Mouse (Mus musculus): ENCODE measurements around the gene Scg3.

DNA sequence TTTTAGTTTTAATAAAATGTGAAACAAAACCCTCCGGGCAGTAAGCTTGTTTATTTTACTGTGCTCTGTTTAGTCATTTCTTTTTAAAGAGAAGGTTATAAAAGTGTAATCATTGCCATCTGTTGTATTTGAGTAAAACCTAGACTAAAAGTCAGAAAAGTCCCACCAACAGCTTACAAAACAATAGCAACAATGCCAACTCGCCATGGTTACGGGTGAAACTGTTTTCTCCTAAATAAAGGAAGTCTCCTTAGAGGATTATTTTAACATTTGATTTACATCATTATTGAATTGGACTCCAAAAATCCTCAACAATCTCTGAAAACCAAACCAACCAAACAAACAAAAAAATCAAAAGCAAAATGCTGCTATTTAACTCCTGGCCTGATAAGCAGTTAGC, 35.6 kb upstream of the Scg3 start:
- TF ChIP-seq CTCF (conservative IDR thresholded peaks at IDR 0.05; ENCODE audit: insufficient read depth, insufficient read length, low read depth, low read length) (no peak), POLR2A (IDR thresholded peaks at IDR 0.05; ENCODE audit: low read depth, low read length) (no peak)
